In genomic region chr3:75219211-75219610, GRCm38 (mm10) we compare ENCODE assay signal across 9 mouse cellular contexts. TPM values are rescaled to one million over a fixed set of nuclear protein-coding genes. Genes with fewer than 3 reads are reported as not detected.
DNase-seq lines count a peak whose midpoint lies in the region; ATAC-seq and TF ChIP-seq lines count a peak whose summit lies in the region.
"Had no signal": no experiment of that assay in that cellular context is flagged by ENCODE, and none has a peak within 500 bp of the region (broad histone marks: within the 10 kb centered on the region; RNA-seq: fewer than 3 reads in every experiment).

No protein-coding gene starts in this region.

- no peaks in the 10 kb centered on the region for H3K27me3 ChIP-seq in neural tube, embryonic 13.5 days
- H3K27me3 ChIP-seq: liver, embryonic 15.5 days had no signal

- DNase-seq in heart, postnatal 10 days, result peak; percentile 23 to 55
- no peak for DNase-seq in heart, postnatal 25 days (ENCODE audit: low spot score)
- DNase-seq in ES-E14 (ENCODE audit: low read depth, low spot score), result no peak
- DNase-seq in cerebellum, postnatal 25 days, result peak; percentile 29 to 60
- DNase-seq in frontal cortex, postnatal 36 days (ENCODE audit: low spot score in 2 of 2), result peak; percentile 49 to 71
- DNase-seq in left cerebral cortex, adult 8-10 months (ENCODE audit: low spot score in 2 of 2), result peak; percentile 11 to 47

- H3K4me2 ChIP-seq in neural tube, embryonic 13.5 days, result no peak overlapping the region
- H3K4me2 ChIP-seq: liver, embryonic 15.5 days had no signal

- 13% methylated on average over 1 of the region's 1 CpGs for WGBS in neural tube, embryonic 13.5 days

- H3K36me3 ChIP-seq in ES-E14 (ENCODE audit: control insufficient read depth, insufficient read depth, low read length, poor library complexity, severe bottlenecking), result no peaks in the 10 kb centered on the region
- no peaks in the 10 kb centered on the region for H3K36me3 ChIP-seq in neural tube, embryonic 13.5 days
- H3K36me3 ChIP-seq: liver, embryonic 15.5 days had no signal

- intact Hi-C loops in heart, postnatal 10 days (cut with DNase I), result loop anchor here (1.0 to 5.0 kb wide), 3 partner anchors 300 to 643 kb away; no protein-coding TSS in a partner anchor
- intact Hi-C loops in heart, postnatal 25 days (cut with DNase I), result loop anchor here (1.0 kb wide), 1 partner anchor 501 kb away; no protein-coding TSS in a partner anchor

- H3K9ac ChIP-seq in ES-E14 (ENCODE audit: insufficient read depth, low read depth, low read length, poor library complexity, severe bottlenecking), result no peak overlapping the region
- no peak overlapping the region for H3K9ac ChIP-seq in neural tube, embryonic 13.5 days
- H3K9ac ChIP-seq: liver, embryonic 15.5 days had no signal

- no peaks in the 10 kb centered on the region for H3K9me3 ChIP-seq in ES-E14 (ENCODE audit: control insufficient read depth, insufficient read depth, low read depth, low read length)
- H3K9me3 ChIP-seq in neural tube, embryonic 13.5 days, result no peaks in the 10 kb centered on the region
- H3K9me3 ChIP-seq: liver, embryonic 15.5 days had no signal

- ATAC-seq in neural tube, embryonic 13.5 days (ENCODE audit: low read depth), result peak; percentile 63
- ATAC-seq in monocyte, adult 5-6 weeks (replicated peaks; ENCODE audit: insufficient number of reproducible peaks, low FRiP score, low TSS enrichment, poor library complexity, severe bottlenecking), result no peak

- H3K27ac ChIP-seq in ES-E14 (ENCODE audit: insufficient read depth, low read depth, low read length, poor library complexity, severe bottlenecking), result no peak overlapping the region
- H3K27ac ChIP-seq in neural tube, embryonic 13.5 days (replicated peaks), result no peak overlapping the region
- H3K27ac ChIP-seq: liver, embryonic 15.5 days had no signal

- in situ Hi-C loops in ES-E14 (cut with MboI; ENCODE audit: low sequenced_read_pairs in 2 of 2, unreplicated experiment in 2 of 2), result loop anchor here in 1 of 2 experiments (10.0 kb wide), 1 partner anchor 646 kb away; no protein-coding TSS in a partner anchor

- H3K4me1 ChIP-seq in ES-E14 (ENCODE audit: control insufficient read depth in 2 of 2, insufficient read depth in 2 of 2, low read length in 2 of 2, poor library complexity in 1 of 2), result no peaks in the 10 kb centered on the region
- H3K4me1 ChIP-seq in neural tube, embryonic 13.5 days (replicated peaks), result no peaks in the 10 kb centered on the region
- H3K4me1 ChIP-seq: liver, embryonic 15.5 days had no signal

- no peak overlapping the region for H3K4me3 ChIP-seq in ES-E14 (ENCODE audit: insufficient read depth in 1 of 2, low read depth in 1 of 2, low read length in 2 of 2, poor library complexity in 1 of 2, severe bottlenecking in 1 of 2)
- H3K4me3 ChIP-seq in neural tube, embryonic 13.5 days, result no peak overlapping the region
- H3K4me3 ChIP-seq: liver, embryonic 15.5 days had no signal

TF ChIP-seq in ES-E14, 5 proteins besides CTCF, POLR2A, EP300 and RAD21:
- TF ChIP-seq CHD2 (IDR thresholded peaks at IDR 0.05; ENCODE audit: low read depth, low read length) (no peak), HCFC1 (IDR thresholded peaks at IDR 0.05; ENCODE audit: borderline replicate concordance, insufficient read depth, low read length) (no peak), ZC3H11A (IDR thresholded peaks at IDR 0.05; ENCODE audit: borderline replicate concordance, low read depth, low read length) (0 out of 2 replicates have a peak, but pooled peaks have one; percentile 42)

RNA-seq across cellular contexts. Expression of gene Serpini2, which starts 50.7 kb away (rescaled TPM):
- not detected for total RNA-seq in heart, postnatal 10 days (2021)
- not detected for total RNA-seq in heart, postnatal 25 days (2021)
- total RNA-seq in ES-E14 (2012; rRNA removed), result not detected in 2 replicates
- total RNA-seq in left cerebral cortex, adult 8-10 months (2022), result not detected
- polyA plus RNA-seq in neural tube, embryonic 13.5 days (2015; fragmentation: Nextera tagmentation; extraction: Ambion mirVana), result not detected in 2 replicates
- total RNA-seq in monocyte, adult 5-6 weeks (2017), result not detected in 3 replicates
- polyA plus RNA-seq: liver, embryonic 15.5 days had no signal

RNA-seq across cellular contexts. Expression of gene Zbbx, which starts 54.4 kb away (rescaled TPM):
- total RNA-seq in heart, postnatal 10 days (2021), result not detected
- total RNA-seq in heart, postnatal 25 days (2021), result not detected
- 2.4 and 3.5 TPM in 2 replicates for total RNA-seq in ES-E14 (2012; rRNA removed)
- total RNA-seq in left cerebral cortex, adult 8-10 months (2022), result 1 to 10 TPM; 2.1 to 2.9 (median 2.8) TPM
- 0.25 TPM in 1 of 2 replicates, not detected in the other for polyA plus RNA-seq in neural tube, embryonic 13.5 days (2015; fragmentation: Nextera tagmentation; extraction: Ambion mirVana)
- not detected in 3 replicates for total RNA-seq in monocyte, adult 5-6 weeks (2017)
- polyA plus RNA-seq: liver, embryonic 15.5 days had no signal

Comparison
In these comparisons a context has a peak if more than half of its experiments do, and no peak if none do; other contexts are left out.
1. DNase-seq: peak in heart, postnatal 10 days (2 of 2), cerebellum, postnatal 25 days (2 of 2), frontal cortex, postnatal 36 days (2 of 2) and left cerebral cortex, adult 8-10 months (2 of 2); none in heart, postnatal 25 days (single experiment) and ES-E14 (single experiment).